In genomic region chr11:83785366-83785765, GRCm38 (mm10) we compare ENCODE assay signal across 10 mouse cellular contexts. TPM values are rescaled to one million over a fixed set of nuclear protein-coding genes. Genes with fewer than 3 reads are reported as not detected.
DNase-seq lines count a peak whose midpoint lies in the region; ATAC-seq lines count a peak whose summit lies in the region.
"Had no signal": no experiment of that assay in that cellular context is flagged by ENCODE, and none has a peak within 500 bp of the region (broad histone marks: within the 10 kb centered on the region; RNA-seq: fewer than 3 reads in every experiment).

No protein-coding gene starts in this region.

- ATAC-seq in hindbrain, embryonic 16.5 days: peak; percentile 48; the same call in 1 of the 2 replicates

- peaks cover 18% of the 10 kb centered on the region for H3K36me3 ChIP-seq in hindbrain, embryonic 16.5 days (ENCODE audit: control insufficient read depth, insufficient read depth, low read length)

- no peak overlapping the region for H3K27ac ChIP-seq in hindbrain, embryonic 16.5 days (ENCODE audit: low read depth, low read length)
- H3K27ac ChIP-seq: heart, embryonic 13.5 days had no signal

- no peaks in the 10 kb centered on the region for H3K4me1 ChIP-seq in hindbrain, embryonic 16.5 days (ENCODE audit: control insufficient read depth, insufficient read depth, low read depth, low read length)

- no peaks in the 10 kb centered on the region for H3K27me3 ChIP-seq in hindbrain, embryonic 16.5 days (replicated peaks; ENCODE audit: control insufficient read depth, insufficient read depth, low read length)

- no peak overlapping the region for H3K4me2 ChIP-seq in hindbrain, embryonic 16.5 days (ENCODE audit: low read length)
- H3K4me2 ChIP-seq: heart, embryonic 13.5 days had no signal

- no peak overlapping the region for H3K9ac ChIP-seq in hindbrain, embryonic 16.5 days (ENCODE audit: low read depth, low read length)
- H3K9ac ChIP-seq: heart, embryonic 13.5 days had no signal

- no peak overlapping the region for H3K4me3 ChIP-seq in hindbrain, embryonic 16.5 days (ENCODE audit: low read length)
- H3K4me3 ChIP-seq: heart, embryonic 13.5 days had no signal

- WGBS in hindbrain, embryonic 16.5 days: 6% methylated on average over 2 of the region's 2 CpGs

- no peaks in the 10 kb centered on the region for H3K9me3 ChIP-seq in hindbrain, embryonic 16.5 days (ENCODE audit: control insufficient read depth, low read length)
- H3K9me3 ChIP-seq: heart, embryonic 13.5 days had no signal

- peak; percentile 40 for DNase-seq in right cerebral cortex, adult 18-20 months
- DNase-seq in right cerebral cortex, postnatal 25 days: no peak
- peak; percentile 83 for DNase-seq in adipocyte (ENCODE audit: low spot score)
- peak; percentile 63 for DNase-seq in embryo, embryonic 9.5 days (ENCODE audit: extremely low spot score)
- DNase-seq in left cerebral cortex, adult 18-20 months (ENCODE audit: low spot score in 2 of 2): peak; percentile 38 to 54
- peak; percentile 81 for DNase-seq in mesoderm, embryonic 11.5 days (ENCODE audit: low read depth, low spot score)
- peak; percentile 55 for DNase-seq in yolk sac, embryonic 10.5 days (ENCODE audit: low spot score)

RNA-seq across cellular contexts. Expression of gene Heatr6, which starts 31.9 kb away (rescaled TPM):
- polyA plus RNA-seq in hindbrain, embryonic 16.5 days (2015; fragmentation: Nextera tagmentation; extraction: Ambion mirVana): 26.6 and 29.6 TPM in 2 replicates
- 10 to 100 TPM; 12.0 to 13.2 TPM for total RNA-seq in left cerebral cortex, adult 18-20 months (2021)

RNA-seq across cellular contexts. Expression of gene Wfdc21, which starts 38.6 kb away (rescaled TPM):
- 0.42 TPM in 1 of 2 replicates, not detected in the other for polyA plus RNA-seq in hindbrain, embryonic 16.5 days (2015; fragmentation: Nextera tagmentation; extraction: Ambion mirVana)
- total RNA-seq in left cerebral cortex, adult 18-20 months (2021): not detected
- polyA plus RNA-seq: heart, embryonic 13.5 days; stomach, embryonic 14.5 days had no signal
